Mouse (Mus musculus): ENCODE results near the gene Per1.

- TF ChIP-seq CTCF (IDR thresholded peaks at IDR 0.05; ENCODE audit: borderline replicate concordance, extremely low read depth, insufficient read depth, insufficient read length) (no peak), POLR2A (IDR thresholded peaks at IDR 0.05; ENCODE audit: borderline replicate concordance, extremely low read depth, insufficient read depth, insufficient read length, poor library complexity, severe bottlenecking) (no peak)
Measured at GRCm38 (mm10) chr11:69076572-69076971, 18.4 kb upstream of the Per1 start.

Data from brain, embryonic 14.5 days (tissue).